Mouse (Mus musculus): ENCODE data around the gene Kif19a.

DNA sequence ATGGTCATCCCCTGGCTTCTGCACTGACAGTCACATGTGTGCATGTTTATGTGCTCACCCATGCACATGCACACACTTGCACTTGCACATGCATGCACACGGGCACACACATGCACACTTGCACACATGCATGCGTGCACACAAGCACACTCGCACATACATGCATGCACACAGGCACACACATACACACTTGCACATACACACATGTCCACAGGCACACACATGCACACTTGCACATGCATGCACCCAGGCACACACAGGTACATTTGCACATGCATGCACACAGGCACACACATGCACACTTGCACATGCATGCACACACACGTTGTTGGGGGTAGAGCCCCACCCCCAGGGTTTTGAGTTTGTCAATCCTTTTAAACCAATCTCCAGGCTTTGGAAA lies 51.7 kb downstream of the Kif19a start:
- TF ChIP-seq CTCF (IDR thresholded peaks at IDR 0.05; ENCODE audit: borderline replicate concordance, insufficient read depth, low read length) (no peak), POLR2A (IDR thresholded peaks at IDR 0.05; ENCODE audit: low read depth, low read length) (no peak)
